Mouse (Mus musculus) liver, embryonic 15.5 days (tissue): ENCODE measurements around the gene Adam3. TPM values are rescaled to one million over a fixed set of nuclear protein-coding genes. Genes with fewer than 3 reads are reported as not detected.

Source experiments
- ATAC-seq: fragments of 200-750 bp; cut with Nextera tagmentation; 2 replicates; pipeline ENCODE4 v1.8.0; 2017; ENCODE audit warnings: moderate number of reproducible peaks, mild to moderate bottlenecking, moderate library complexity; ENCODE audit not compliant: insufficient read depth
- H3K27ac ChIP-seq: fragments of 300-500 bp; sonication (generic); replicated peaks from 2 replicates; pipeline ENCODE4 v1.5.1; 2015; ENCODE audit warnings: mild to moderate bottlenecking, inconsistent platforms
- H3K27me3 ChIP-seq: fragments of 300-500 bp; sonication (generic); 2 replicates; pipeline ENCODE4 v1.6.1; 2015; ENCODE audit warnings: mild to moderate bottlenecking, inconsistent platforms
- H3K36me3 ChIP-seq: fragments of 300-500 bp; sonication (generic); replicated peaks from 2 replicates; pipeline ENCODE4 v1.6.1; 2015; ENCODE audit warnings: moderate library complexity, mild to moderate bottlenecking, inconsistent platforms
- H3K4me1 ChIP-seq: fragments of 300-500 bp; sonication (generic); replicated peaks from 2 replicates; pipeline ENCODE4 v1.6.1; 2015; ENCODE audit warnings: inconsistent platforms
- H3K4me2 ChIP-seq: fragments of 300-500 bp; sonication (generic); 2 replicates; pipeline ENCODE4 v1.6.1; 2015; ENCODE audit warnings: moderate library complexity, mild to moderate bottlenecking, inconsistent platforms
- H3K4me3 ChIP-seq: fragments of 300-500 bp; sonication (generic); replicated peaks from 2 replicates; pipeline ENCODE4 v1.5.1; 2015; ENCODE audit warnings: mild to moderate bottlenecking, inconsistent platforms
- H3K9ac ChIP-seq: fragments of 300-500 bp; sonication (generic); 2 replicates; pipeline ENCODE4 v1.6.1; 2015; ENCODE audit warnings: moderate library complexity, mild to moderate bottlenecking, inconsistent platforms
- H3K9me3 ChIP-seq: fragments of 300-500 bp; sonication (generic); replicated peaks from 2 replicates; pipeline ENCODE4 v1.6.1; 2016; ENCODE audit warnings: inconsistent platforms
- WGBS: fragments of 180-500 bp; shearing (Covaris S2); methylation state at CpG from one replicate; pipeline ENCODE4 v1.1.7; 2015; ENCODE audit warnings: mixed read lengths; ENCODE audit not compliant: insufficient replicate concordance; 5-methylcytosine and 5-hydroxymethylcytosine counted together
- polyA plus RNA-seq: library from polyadenylated mRNA; unstranded; fragments of >200 nt; fragmentation: Nextera tagmentation; extraction: Ambion mirVana; gene quantifications from 2 replicates; pipeline ENCODE4 v1.2.1, GENCODE M21; 2015

The Adam3 gene
- 0.05 and 0.09 TPM in 2 replicates for polyA plus RNA-seq

DNA sequence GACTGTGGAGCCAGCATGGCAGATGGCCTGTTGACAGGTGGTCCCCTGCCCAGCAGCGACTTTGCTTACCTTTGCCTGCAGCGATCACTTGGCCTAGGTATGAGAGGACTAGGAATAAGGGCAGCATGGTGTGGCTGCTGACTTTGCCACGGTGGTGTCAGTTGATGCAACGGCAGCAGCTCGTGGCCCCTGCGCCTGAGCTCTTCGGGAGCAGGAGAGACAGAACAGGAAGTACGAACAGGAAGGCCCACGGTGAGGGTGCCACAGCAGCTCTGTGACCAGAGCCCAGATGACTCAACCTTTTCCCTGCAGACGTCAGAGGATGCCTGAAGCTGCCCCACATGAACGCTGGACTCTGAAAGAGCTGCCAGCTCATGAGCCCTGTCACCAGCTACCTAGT is at the start of gene Adam3:
TSS of gene Adam3 (minus strand) at position 223 of the 400 bp plus-strand sequence.
- Histone ChIP-seq H3K9ac (no peak within 1 kb of the TSS), H3K4me1 (no peaks in the 10 kb centered on the region), H3K9me3 (no peaks in the 10 kb centered on the region), H3K27ac (no peak within 1 kb of the TSS), H3K4me3 (no peak within 1 kb of the TSS), H3K36me3 (no peaks in the 10 kb centered on the region), H3K4me2 (no peak within 1 kb of the TSS), H3K27me3 (no peaks in the 10 kb centered on the region)
- ATAC-seq, result no peak
- 17% methylated on average over 11 of the region's 11 CpGs for WGBS

DNA sequence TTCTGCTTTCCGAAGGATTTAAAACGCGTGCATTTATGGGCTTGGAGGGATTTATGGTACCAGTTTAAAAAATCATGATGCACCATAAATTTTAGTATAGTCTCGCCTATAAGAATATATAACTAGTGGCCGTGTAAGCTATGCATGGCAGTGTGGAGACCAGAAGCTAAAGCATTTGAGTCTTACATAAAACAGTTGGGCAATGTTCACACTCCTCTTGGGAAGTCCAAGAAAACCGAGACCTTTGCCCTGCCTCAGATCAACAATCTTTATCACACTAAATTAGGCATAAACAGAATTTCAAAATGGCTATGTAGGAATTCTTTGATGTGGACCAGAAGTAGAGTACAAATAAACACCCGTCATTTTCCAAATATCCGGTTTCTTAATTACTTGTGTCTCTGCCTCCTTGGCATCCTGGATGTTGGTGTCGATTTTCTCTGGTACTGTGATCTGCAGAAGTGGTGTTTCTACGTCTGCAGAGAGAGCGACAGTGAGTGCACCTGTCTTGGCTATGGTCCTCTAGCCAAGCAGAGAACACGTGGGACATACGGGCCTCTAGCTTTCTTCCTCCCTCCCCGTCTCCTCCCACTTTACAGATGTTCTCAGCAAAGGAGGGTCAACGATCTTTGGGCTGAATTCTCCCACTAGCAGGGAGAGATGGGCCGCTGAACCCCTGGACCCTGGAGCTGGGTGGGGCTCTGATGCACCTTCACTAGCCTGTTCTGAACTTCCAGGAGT is 596 bp downstream of the Adam3 start:
- Histone ChIP-seq H3K9me3 (no peaks in the 10 kb centered on the region), H3K4me1 (no peaks in the 10 kb centered on the region), H3K9ac (no peak overlapping the region), H3K4me3 (no peak overlapping the region), H3K4me2 (no peak overlapping the region), H3K36me3 (no peaks in the 10 kb centered on the region), H3K27ac (no peak overlapping the region), H3K27me3 (no peaks in the 10 kb centered on the region)
- no peak for ATAC-seq
- WGBS, result 52% methylated on average over 16 of the region's 16 CpGs

Other genes starting within 250 kb of the Adam3 start
- 0.13 and 0.20 TPM in 2 replicates for gene Adam5, start 98.5 kb upstream of the Adam3 start, polyA plus RNA-seq